Mouse (Mus musculus) testis, adult 2 months (tissue): ENCODE data around the gene Dgka.

Experiments
- CTCF ChIP-seq: fragments of 200-500 bp; IDR thresholded peaks from 2 replicates; pipeline ENCODE4 v1.5.1; 2012; ENCODE audit warnings: low read depth, mild to moderate bottlenecking, inconsistent platforms, low read length, moderate library complexity; ENCODE audit not compliant: control insufficient read depth, insufficient read depth, insufficient replicate concordance
- POLR2A ChIP-seq: fragments of 200-500 bp; IDR thresholded peaks from 2 replicates; pipeline ENCODE4 v1.6.1; 2012; ENCODE audit warnings: low read depth, mild to moderate bottlenecking, inconsistent platforms, low read length, moderate library complexity; ENCODE audit not compliant: control insufficient read depth

- TF ChIP-seq POLR2A (no peak), CTCF (no peak)
Measured at GRCm38 (mm10) chr10:128699006-128699405, 45.6 kb downstream of the Dgka start.
